Mouse (Mus musculus) fat pad, adult 2 months (tissue): ENCODE data around the gene Edaradd.
"Not testable (repeated sequence)": the region's sequence is repeated elsewhere in the genome, so short reads cannot be mapped to it uniquely, and the experiment has no call there.

ENCODE experiments used
- DNase-seq: peaks from one replicate; pipeline ENCODE4 v3.0.0-alpha.2; 2011; ENCODE audit warnings: low read depth, low spot score; ENCODE audit errors: extremely low read depth

The Edaradd gene

GRCm38 (mm10) chr13:12519371-12519770 is 867 bp downstream of the Edaradd start:
- no peak for DNase-seq

GRCm38 (mm10) chr13:12511189-12511965 is 8.9 kb downstream of the Edaradd start:
- no peak for DNase-seq

- no peak for DNase-seq
Measured at GRCm38 (mm10) chr13:12510032-12510431, 10.2 kb downstream of the Edaradd start.

GRCm38 (mm10) chr13:12507426-12507825 is 12.8 kb downstream of the Edaradd start:
- DNase-seq: no peak

- no peak for DNase-seq
Measured at GRCm38 (mm10) chr13:12505359-12505758, 14.9 kb downstream of the Edaradd start.

- no peak for DNase-seq
Measured at GRCm38 (mm10) chr13:12503238-12503751, 16.9 kb downstream of the Edaradd start.

- DNase-seq: no peak
Measured at GRCm38 (mm10) chr13:12502665-12503237, 17.5 kb downstream of the Edaradd start.

- DNase-seq: no peak
Measured at GRCm38 (mm10) chr13:12499107-12499506, 21.1 kb downstream of the Edaradd start.

GRCm38 (mm10) chr13:12497809-12498208 is 22.4 kb downstream of the Edaradd start:
- DNase-seq: no peak

- DNase-seq: peak; percentile 66
Measured at GRCm38 (mm10) chr13:12494750-12495149, 25.5 kb downstream of the Edaradd start.

- DNase-seq: no peak
Measured at GRCm38 (mm10) chr13:12492515-12492914, 27.7 kb downstream of the Edaradd start.

- DNase-seq: peak; percentile 69
Measured at GRCm38 (mm10) chr13:12485640-12486039, 34.6 kb downstream of the Edaradd start.

- peak; percentile 62 for DNase-seq
Measured at GRCm38 (mm10) chr13:12485197-12485596, 35.0 kb downstream of the Edaradd start.

GRCm38 (mm10) chr13:12479802-12480201 is 40.4 kb downstream of the Edaradd start:
- no peak for DNase-seq

GRCm38 (mm10) chr13:12478301-12478700 is 41.9 kb downstream of the Edaradd start:
- no peak for DNase-seq

GRCm38 (mm10) chr13:12476886-12477285 is 43.4 kb downstream of the Edaradd start:
- no peak for DNase-seq

GRCm38 (mm10) chr13:12475239-12475638 is 45.0 kb downstream of the Edaradd start:
- DNase-seq: no peak

- no peak for DNase-seq
Measured at GRCm38 (mm10) chr13:12473724-12474378, 46.4 kb downstream of the Edaradd start.

- DNase-seq: no peak
Measured at GRCm38 (mm10) chr13:12468488-12468887, 51.8 kb downstream of the Edaradd start.

GRCm38 (mm10) chr13:12464844-12465243 is 55.4 kb downstream of the Edaradd start, which contains the start of gene Lgals8:
Gene Lgals8, minus strand, starts transcription at chr13:12464944.
- no peak for DNase-seq

- DNase-seq: not testable (repeated sequence)
Measured at GRCm38 (mm10) chr13:12464159-12464558, 56.1 kb downstream of the Edaradd start.

GRCm38 (mm10) chr13:12462623-12463022 is 57.6 kb downstream of the Edaradd start:
- DNase-seq: no peak
